Mouse (Mus musculus): ENCODE data around the gene Kif6.

- TF ChIP-seq CTCF (conservative IDR thresholded peaks at IDR 0.05; ENCODE audit: insufficient read depth, insufficient read length, low read depth, low read length) (no peak), POLR2A (IDR thresholded peaks at IDR 0.05; ENCODE audit: low read depth, low read length) (no peak)
Observed at GRCm38 (mm10) chr17:49642336-49642735, 27.4 kb downstream of the Kif6 start.
